Mouse (Mus musculus) liver, postnatal 0 days (tissue): ENCODE results near the gene Zfp64.

Source experiments
- CTCF ChIP-seq: sonication (generic); IDR thresholded peaks from 2 replicates; pipeline ENCODE4 v1.5.1; 2016; ENCODE audit warnings: antibody characterized with exemption, low read depth
- EP300 ChIP-seq: IDR thresholded peaks from 2 replicates; pipeline ENCODE4 v1.6.1; 2016; ENCODE audit warnings: antibody characterized with exemption, low read depth, mild to moderate bottlenecking

DNA sequence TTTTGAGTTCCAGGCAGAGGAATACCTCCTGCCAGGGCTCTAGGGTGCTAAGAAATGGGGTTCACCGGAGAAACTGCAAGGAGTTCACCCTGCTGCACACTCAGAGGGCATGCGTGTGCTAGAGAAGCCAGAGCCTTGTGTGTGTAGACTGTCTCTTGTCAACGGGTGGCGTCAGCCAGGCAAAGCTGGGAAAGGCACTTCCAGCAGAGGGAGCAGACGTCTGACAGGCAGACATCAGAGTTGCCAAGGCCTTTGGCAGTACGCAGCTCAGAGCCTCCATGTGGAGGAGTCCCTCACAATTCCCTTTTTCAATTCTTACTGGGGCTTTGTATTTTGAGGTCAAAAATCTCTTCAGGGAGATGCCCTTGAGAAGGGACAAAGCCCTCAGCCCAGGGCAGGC lies 6.9 kb downstream of the Zfp64 start:
- no peak for TF ChIP-seq CTCF
- no peak for TF ChIP-seq EP300
